Mouse (Mus musculus) heart, postnatal 25 days (tissue): Measurements from ENCODE around the gene Gipc3. TPM values are rescaled to one million over a fixed set of nuclear protein-coding genes. Genes with fewer than 3 reads are reported as not detected.

Experiments
- DNase-seq: peaks from one replicate; pipeline ENCODE4 v3.0.0; 2022; ENCODE audit warnings: low spot score
- intact Hi-C: fragments of 180-260 bp; cut with DNase I; formaldehyde crosslinking; loops from one replicate; pipeline ENCODE4 v1.15.1; 2025
- total RNA-seq, 2 experiments: library from RNA; stranded (reverse); gene quantifications; 2 replicates each; pipeline ENCODE4 v1.2.3; 2021

Gene Gipc3
- total RNA-seq, 2 experiments from 2014 or later = 4.8 to 5.4 TPM

GRCm38 (mm10) chr10:81306837-81307682, 36.0 kb downstream of the Gipc3 start:
- intact Hi-C loops = no loop called here
- DNase-seq = no peak

- intact Hi-C loops = no loop called here
- DNase-seq = no peak
Observed at GRCm38 (mm10) chr10:81306173-81306668, 36.8 kb downstream of the Gipc3 start.

- intact Hi-C loops = loop anchor here (1.0 kb wide), 1 partner anchor 16 kb away; no protein-coding TSS in a partner anchor
- no peak for DNase-seq
Observed at GRCm38 (mm10) chr10:81305663-81306062, 37.4 kb downstream of the Gipc3 start.

- intact Hi-C loops = loop anchor here (1.0 kb wide), 1 partner anchor 15 kb away; no protein-coding TSS in a partner anchor
- DNase-seq = no peak
Observed at GRCm38 (mm10) chr10:81304597-81305238, 38.3 kb downstream of the Gipc3 start.

- no peak for DNase-seq
- intact Hi-C loops = no loop called here
Observed at GRCm38 (mm10) chr10:81303761-81304160, 39.3 kb downstream of the Gipc3 start.

- intact Hi-C loops = no loop called here
- DNase-seq = no peak
Observed at GRCm38 (mm10) chr10:81303258-81303657, 39.8 kb downstream of the Gipc3 start.

GRCm38 (mm10) chr10:81302781-81303218, 40.3 kb downstream of the Gipc3 start:
- DNase-seq = no peak
- intact Hi-C loops = no loop called here

GRCm38 (mm10) chr10:81302288-81302687, 40.8 kb downstream of the Gipc3 start:
- DNase-seq = no peak
- intact Hi-C loops = no loop called here

GRCm38 (mm10) chr10:81301321-81301720, 41.7 kb downstream of the Gipc3 start:
- intact Hi-C loops = no loop called here
- DNase-seq = no peak

GRCm38 (mm10) chr10:81300352-81300907, 42.6 kb downstream of the Gipc3 start:
- no peak for DNase-seq
- intact Hi-C loops = no loop called here

- DNase-seq = no peak
- intact Hi-C loops = no loop called here
Observed at GRCm38 (mm10) chr10:81299585-81300351, 43.3 kb downstream of the Gipc3 start.

GRCm38 (mm10) chr10:81298369-81299100, 44.5 kb downstream of the Gipc3 start:
- DNase-seq = no peak
- intact Hi-C loops = no loop called here

- intact Hi-C loops = no loop called here
- DNase-seq = peak; percentile 64
Observed at GRCm38 (mm10) chr10:81297845-81298244, 45.2 kb downstream of the Gipc3 start.

- no peak for DNase-seq
- intact Hi-C loops = no loop called here
Observed at GRCm38 (mm10) chr10:81297246-81297645, 45.8 kb downstream of the Gipc3 start.

- no peak for DNase-seq
- intact Hi-C loops = no loop called here
Observed at GRCm38 (mm10) chr10:81295185-81295584, 47.9 kb downstream of the Gipc3 start.

- no peak for DNase-seq
- intact Hi-C loops = no loop called here
Observed at GRCm38 (mm10) chr10:81294442-81294841, 48.6 kb downstream of the Gipc3 start.

- no peak for DNase-seq
- intact Hi-C loops = loop anchor here (2.0 kb wide), 1 partner anchor 27 kb away; the partner anchor contains the start of gene Cactin
Observed at GRCm38 (mm10) chr10:81293334-81294030, 49.6 kb downstream of the Gipc3 start.

- peak; percentile 99 for DNase-seq
- intact Hi-C loops = loop anchor here (2.0 kb wide), 1 partner anchor 28 kb away; the partner anchor contains the start of gene Cactin
Observed at GRCm38 (mm10) chr10:81292554-81293333, 50.3 kb downstream of the Gipc3 start, which contains the start of gene Pip5k1c. Gene Pip5k1c (plus strand): TSS chr10:81292963.
